Mouse (Mus musculus) B cell, adult 2 months (primary cell): ENCODE data around the gene Zim1.

ENCODE experiments used
- DNase-seq, 2 experiments: peaks; one replicate each; pipeline ENCODE4 v3.0.0; 2022

The Zim1 gene

GRCm38 (mm10) chr7:6650526-6650925, 45.7 kb downstream of the Zim1 start:
- no peak for DNase-seq

- DNase-seq, result no peak
Measured at GRCm38 (mm10) chr7:6645821-6646220, 50.4 kb downstream of the Zim1 start.

GRCm38 (mm10) chr7:6638076-6638475, 58.2 kb downstream of the Zim1 start:
- DNase-seq, result no peak

- no peak for DNase-seq
Measured at GRCm38 (mm10) chr7:6636741-6637140, 59.5 kb downstream of the Zim1 start.

- no peak for DNase-seq
Measured at GRCm38 (mm10) chr7:6635831-6636230, 60.4 kb downstream of the Zim1 start.
